Mouse (Mus musculus) limb, embryonic 14.5 days (tissue): ENCODE data around the gene Rbm47. TPM values are rescaled to one million over a fixed set of nuclear protein-coding genes. Genes with fewer than 3 reads are reported as not detected.

ENCODE experiments used
- ATAC-seq: fragments of 200-750 bp; cut with Nextera tagmentation; 2 replicates; pipeline ENCODE4 v1.8.0; 2017; ENCODE audit warnings: low read depth, moderate number of reproducible peaks, moderate TSS enrichment; ENCODE audit not compliant: low FRiP score
- DNase-seq: peaks from one replicate; pipeline ENCODE4 v3.0.0-alpha.2; 2015; ENCODE audit warnings: low spot score
- H3K27ac ChIP-seq: fragments of 300-500 bp; sonication (generic); replicated peaks from 2 replicates; pipeline ENCODE4 v1.5.1; 2014; ENCODE audit warnings: low read depth, mild to moderate bottlenecking, low read length, moderate library complexity, mixed read lengths
- H3K27me3 ChIP-seq: fragments of 300-500 bp; sonication (generic); 2 replicates; pipeline ENCODE4 v1.6.1; 2014; ENCODE audit warnings: low read length, mixed read lengths; ENCODE audit not compliant: control insufficient read depth, insufficient read depth
- H3K36me3 ChIP-seq: fragments of 300-500 bp; sonication (generic); 2 replicates; pipeline ENCODE4 v1.6.1; 2014; ENCODE audit warnings: mild to moderate bottlenecking, low read length, moderate library complexity, mixed read lengths; ENCODE audit not compliant: control insufficient read depth, insufficient read depth
- H3K4me1 ChIP-seq: fragments of 300-500 bp; sonication (generic); 2 replicates; pipeline ENCODE4 v1.6.1; 2014; ENCODE audit warnings: antibody characterized with exemption, low read length, mixed read lengths; ENCODE audit not compliant: control insufficient read depth, insufficient read depth
- H3K4me2 ChIP-seq: fragments of 300-500 bp; sonication (generic); replicated peaks from 2 replicates; pipeline ENCODE4 v1.6.1; 2014; ENCODE audit warnings: low read depth, mild to moderate bottlenecking, low read length, moderate library complexity; ENCODE audit not compliant: severe bottlenecking
- H3K4me3 ChIP-seq: fragments of 300-500 bp; sonication (generic); replicated peaks from 2 replicates; pipeline ENCODE4 v1.5.1; 2014; ENCODE audit warnings: low read length
- H3K9ac ChIP-seq: fragments of 300-500 bp; sonication (generic); 2 replicates; pipeline ENCODE4 v1.6.1; 2014; ENCODE audit warnings: mild to moderate bottlenecking, low read depth, low read length, moderate library complexity; ENCODE audit not compliant: severe bottlenecking
- H3K9me3 ChIP-seq: fragments of 300-500 bp; sonication (generic); 2 replicates; pipeline ENCODE4 v1.6.1; 2016; ENCODE audit warnings: low read length; ENCODE audit not compliant: control insufficient read depth
- POLR2A ChIP-seq: fragments of 200-500 bp; IDR thresholded peaks from 2 replicates; pipeline ENCODE4 v1.8.0; 2012; ENCODE audit warnings: inconsistent platforms, mild to moderate bottlenecking, moderate library complexity, borderline replicate concordance; ENCODE audit not compliant: insufficient read depth, insufficient read length; ENCODE audit errors: extremely low read depth
- WGBS: fragments of 180-500 bp; shearing (Covaris S2); extraction: QIAGEN DNeasy Blood & Tissue Kit; methylation state at CpG from one replicate; pipeline ENCODE4 v1.1.7; 2014; 5-methylcytosine and 5-hydroxymethylcytosine counted together
- polyA plus RNA-seq, 2 experiments: library from polyadenylated mRNA; depleted of rRNA in 1 of 2; stranded (reverse) in 1 of 2; unstranded in 1 of 2; fragments of >200 nt; fragmentation: Nextera tagmentation in 1 of 2; extraction: Ambion mirVana in 1 of 2; gene quantifications; 2 replicates each; pipeline versions ENCODE4 v1.2.1 to v1.2.3; 2012 to 2014

Rbm47 gene
- polyA plus RNA-seq, 2 experiments: 2.5 to 5.2 TPM

GRCm38 (mm10) chr5:66114751-66115150 lies 58.2 kb downstream of the Rbm47 start:
- Histone ChIP-seq H3K27ac (no peak overlapping the region), H3K9ac (no peak overlapping the region), H3K9me3 (no peaks in the 10 kb centered on the region), H3K4me3 (no peak overlapping the region), H3K27me3 (no peaks in the 10 kb centered on the region), H3K4me2 (no peak overlapping the region), H3K36me3 (no peaks in the 10 kb centered on the region), H3K4me1 (0 out of 2 replicates have a peak, but pooled peaks cover 4% of the 10 kb centered on the region)
- ATAC-seq (no peak), DNase-seq (no peak)
- TF ChIP-seq POLR2A: no peak
- 54% methylated on average over 14 of the region's 14 CpGs for WGBS

- WGBS: 51% methylated on average over 6 of the region's 6 CpGs
- Histone ChIP-seq H3K9me3 (no peaks in the 10 kb centered on the region), H3K27me3 (no peaks in the 10 kb centered on the region), H3K9ac (no peak overlapping the region), H3K36me3 (no peaks in the 10 kb centered on the region), H3K4me2 (no peak overlapping the region), H3K27ac (no peak overlapping the region), H3K4me1 (0 out of 2 replicates have a peak, but pooled peaks cover 4% of the 10 kb centered on the region), H3K4me3 (no peak overlapping the region)
- TF ChIP-seq POLR2A: no peak
- ATAC-seq (no peak), DNase-seq (no peak)
Measured at GRCm38 (mm10) chr5:66114208-66114607, 58.7 kb downstream of the Rbm47 start.

GRCm38 (mm10) chr5:66112059-66112458 lies 60.9 kb downstream of the Rbm47 start:
- ATAC-seq: peak; percentile 55
- Histone ChIP-seq H3K27ac (no peak overlapping the region), H3K36me3 (no peaks in the 10 kb centered on the region), H3K9ac (no peak overlapping the region), H3K27me3 (no peaks in the 10 kb centered on the region), H3K4me2 (no peak overlapping the region), H3K4me3 (no peak overlapping the region), H3K9me3 (no peaks in the 10 kb centered on the region), H3K4me1 (0 out of 2 replicates have a peak, but pooled peaks cover 4% of the 10 kb centered on the region)
- TF ChIP-seq POLR2A: no peak
- 51% methylated on average over 8 of the region's 8 CpGs for WGBS
- no peak for DNase-seq

GRCm38 (mm10) chr5:66106372-66106771 lies 66.5 kb downstream of the Rbm47 start:
- no peak for ATAC-seq
- Histone ChIP-seq H3K9ac (no peak overlapping the region), H3K4me1 (no peaks in the 10 kb centered on the region), H3K27me3 (no peaks in the 10 kb centered on the region), H3K27ac (no peak overlapping the region), H3K36me3 (no peaks in the 10 kb centered on the region), H3K4me3 (no peak overlapping the region), H3K9me3 (no peaks in the 10 kb centered on the region), H3K4me2 (no peak overlapping the region)
- 73% methylated on average over 9 of the region's 9 CpGs for WGBS
- DNase-seq: no peak
- no peak for TF ChIP-seq POLR2A

- H3K4me2 ChIP-seq: no peak overlapping the region
- TF ChIP-seq POLR2A: no peak
- 86% methylated on average over 7 of the region's 7 CpGs for WGBS
Measured at GRCm38 (mm10) chr5:66105946-66106345, 67.0 kb downstream of the Rbm47 start.

GRCm38 (mm10) chr5:66105366-66105765 lies 67.6 kb downstream of the Rbm47 start:
- ATAC-seq: no peak
- no peak overlapping the region for H3K4me2 ChIP-seq
- no peaks in the 10 kb centered on the region for H3K9me3 ChIP-seq
- H3K27me3 ChIP-seq: no peaks in the 10 kb centered on the region
- TF ChIP-seq POLR2A: no peak
- no peak for DNase-seq
- H3K4me1 ChIP-seq: no peaks in the 10 kb centered on the region
- WGBS: 81% methylated on average over 3 of the region's 3 CpGs
- H3K9ac ChIP-seq: no peak overlapping the region
- no peak overlapping the region for H3K27ac ChIP-seq
- H3K36me3 ChIP-seq: no peaks in the 10 kb centered on the region
- H3K4me3 ChIP-seq: no peak overlapping the region

More at GRCm38 (mm10) chr5:66105946-66106345, 67.0 kb downstream of the Rbm47 start:
- Histone ChIP-seq H3K27me3 (no peaks in the 10 kb centered on the region), H3K4me3 (no peak overlapping the region), H3K4me1 (no peaks in the 10 kb centered on the region), H3K36me3 (no peaks in the 10 kb centered on the region), H3K9ac (no peak overlapping the region), H3K27ac (no peak overlapping the region), H3K9me3 (no peaks in the 10 kb centered on the region)
- DNase-seq (no peak), ATAC-seq (no peak)
